Mouse (Mus musculus) hindbrain, embryonic 16.5 days (tissue): ENCODE measurements around the gene Olfr1448. TPM values are rescaled to one million over a fixed set of nuclear protein-coding genes. Genes with fewer than 3 reads are reported as not detected.
"Not testable (repeated sequence)": the region's sequence is repeated elsewhere in the genome, so short reads cannot be mapped to it uniquely, and the experiment has no call there.

Source experiments
- ATAC-seq: fragments of 200-750 bp; cut with Nextera tagmentation; 2 replicates; pipeline ENCODE4 v1.8.0; 2017; ENCODE audit warnings: moderate TSS enrichment, moderate library complexity
- H3K27ac ChIP-seq: fragments of 300-500 bp; sonication (generic); 2 replicates; pipeline ENCODE4 v1.5.1; 2014; ENCODE audit warnings: low read depth, mild to moderate bottlenecking, control low read depth, low read length, moderate library complexity
- H3K27me3 ChIP-seq: fragments of 300-500 bp; sonication (generic); replicated peaks from 2 replicates; pipeline ENCODE4 v1.6.1; 2014; ENCODE audit warnings: low read length; ENCODE audit not compliant: control insufficient read depth, insufficient read depth
- H3K36me3 ChIP-seq: fragments of 300-500 bp; sonication (generic); 2 replicates; pipeline ENCODE4 v1.6.1; 2014; ENCODE audit warnings: mild to moderate bottlenecking, low read length, moderate library complexity, mixed read lengths; ENCODE audit not compliant: control insufficient read depth, insufficient read depth
- H3K4me1 ChIP-seq: fragments of 300-500 bp; sonication (generic); 2 replicates; pipeline ENCODE4 v1.6.1; 2014; ENCODE audit warnings: low read depth, low read length; ENCODE audit not compliant: control insufficient read depth, insufficient read depth
- H3K4me2 ChIP-seq: fragments of 300-500 bp; sonication (generic); 2 replicates; pipeline ENCODE4 v1.6.1; 2014; ENCODE audit warnings: mild to moderate bottlenecking, low read length, control low read depth, moderate library complexity
- H3K4me3 ChIP-seq: fragments of 300-500 bp; sonication (generic); 2 replicates; pipeline ENCODE4 v1.5.1; 2014; ENCODE audit warnings: mild to moderate bottlenecking, low read length, control low read depth, moderate library complexity
- H3K9ac ChIP-seq: fragments of 300-500 bp; sonication (generic); 2 replicates; pipeline ENCODE4 v1.6.1; 2014; ENCODE audit warnings: low read depth, mild to moderate bottlenecking, control low read depth, low read length, moderate library complexity
- H3K9me3 ChIP-seq: fragments of 300-500 bp; sonication (generic); 2 replicates; pipeline ENCODE4 v1.6.1; 2014; ENCODE audit warnings: mild to moderate bottlenecking, low read length, moderate library complexity; ENCODE audit not compliant: control insufficient read depth
- WGBS: fragments of 180-500 bp; shearing (Covaris S2); extraction: QIAGEN DNeasy Blood & Tissue Kit; methylation state at CpG from one replicate; pipeline ENCODE4 v1.1.7; 2014; 5-methylcytosine and 5-hydroxymethylcytosine counted together
- polyA plus RNA-seq: library from polyadenylated mRNA; unstranded; fragments of >200 nt; fragmentation: Nextera tagmentation; extraction: Ambion mirVana; gene quantifications from 2 replicates; pipeline ENCODE4 v1.2.1, GENCODE M21; 2015

Gene Olfr1448
- not detected in 2 replicates for polyA plus RNA-seq

DNA sequence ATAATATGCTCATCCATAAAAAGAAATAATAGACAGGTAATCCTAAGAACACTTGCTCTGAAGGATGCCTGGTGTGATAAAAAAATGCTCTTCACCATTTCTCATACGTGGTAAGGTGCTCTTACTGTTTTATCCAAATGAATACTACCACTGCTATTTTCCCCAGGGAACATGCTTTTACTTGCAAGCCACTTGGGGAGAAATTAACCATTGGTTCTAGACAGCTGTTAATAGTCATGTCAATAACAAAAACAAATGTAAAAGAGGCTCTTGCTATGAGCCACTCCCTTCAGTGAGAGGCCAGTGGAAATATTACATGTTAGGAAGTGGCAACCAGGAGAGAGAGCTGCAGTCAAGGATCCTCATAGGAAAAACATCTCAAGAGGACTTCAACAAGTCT lies at the start of gene Olfr1448:
Gene Olfr1448 (minus strand): TSS at position 101 of the 400 bp plus-strand sequence.
- H3K9me3 ChIP-seq, result no peaks in the 10 kb centered on the region; the same call in 1 of the 2 replicates
- no peak within 1 kb of the TSS for H3K4me2 ChIP-seq
- H3K4me3 ChIP-seq, result no peak within 1 kb of the TSS
- no peaks in the 10 kb centered on the region for H3K4me1 ChIP-seq
- ATAC-seq, result no peak
- no peak within 1 kb of the TSS for H3K27ac ChIP-seq
- H3K27me3 ChIP-seq, result no peaks in the 10 kb centered on the region
- H3K9ac ChIP-seq, result no peak within 1 kb of the TSS
- 67% methylated on average over 1 of the region's 1 CpGs for WGBS
- H3K36me3 ChIP-seq, result no peaks in the 10 kb centered on the region

DNA sequence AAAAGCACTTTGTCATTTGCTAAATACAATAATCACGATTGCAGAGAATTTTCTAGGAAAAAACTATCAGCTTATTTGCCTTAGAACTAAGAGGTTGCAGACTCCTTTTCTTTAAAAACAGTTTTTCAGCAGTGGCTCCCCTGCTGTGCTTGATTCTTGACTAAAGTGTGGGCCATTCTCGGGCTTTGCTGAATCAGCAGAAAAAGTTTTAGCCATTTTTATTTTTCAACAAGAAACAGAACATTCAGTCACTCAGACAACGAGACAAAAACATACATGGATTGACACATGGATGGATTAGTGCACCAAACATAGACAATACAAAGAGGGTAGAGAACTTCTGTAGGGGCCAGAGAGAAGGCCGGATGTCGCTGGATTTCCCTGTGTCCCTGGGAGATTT lies 45.9 kb upstream of the Olfr1448 start:
- H3K36me3 ChIP-seq, H3K4me1 ChIP-seq, H3K4me2 ChIP-seq, H3K4me3 ChIP-seq, H3K27me3 ChIP-seq, H3K9ac ChIP-seq, H3K27ac ChIP-seq, ATAC-seq: not testable (repeated sequence)
- H3K9me3 ChIP-seq, result peaks cover 13% of the 10 kb centered on the region
- 85% methylated on average over 5 of the region's 5 CpGs for WGBS

DNA sequence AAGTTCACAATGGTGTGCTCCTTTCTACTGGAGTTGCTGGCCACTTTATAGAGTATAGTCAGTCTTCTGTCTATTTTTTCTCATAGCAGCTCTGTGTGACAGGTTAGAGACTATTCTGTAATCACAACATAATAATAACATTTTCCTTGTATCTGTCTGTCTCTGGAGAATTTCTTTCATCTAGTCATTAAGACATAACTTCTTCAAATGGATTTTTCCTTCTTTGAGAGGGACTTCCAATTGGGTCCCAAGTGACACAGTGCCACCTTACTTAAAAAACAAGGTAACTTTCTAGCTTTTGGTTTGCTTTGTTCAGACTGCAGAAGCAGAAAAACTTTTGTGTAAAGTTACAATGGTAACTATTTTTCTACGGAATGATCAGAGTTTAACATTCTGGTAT lies 25.7 kb upstream of the Olfr1448 start, which contains the start of gene Olfr1450:
Gene Olfr1450 (plus strand): TSS at position 301 of the 400 bp plus-strand sequence.
- no peak within 1 kb of the TSS for H3K4me3 ChIP-seq
- H3K9me3 ChIP-seq, result no peaks in the 10 kb centered on the region; the same call in 1 of the 2 replicates
- WGBS, result 93% methylated on average over 1 of the region's 1 CpGs

DNA sequence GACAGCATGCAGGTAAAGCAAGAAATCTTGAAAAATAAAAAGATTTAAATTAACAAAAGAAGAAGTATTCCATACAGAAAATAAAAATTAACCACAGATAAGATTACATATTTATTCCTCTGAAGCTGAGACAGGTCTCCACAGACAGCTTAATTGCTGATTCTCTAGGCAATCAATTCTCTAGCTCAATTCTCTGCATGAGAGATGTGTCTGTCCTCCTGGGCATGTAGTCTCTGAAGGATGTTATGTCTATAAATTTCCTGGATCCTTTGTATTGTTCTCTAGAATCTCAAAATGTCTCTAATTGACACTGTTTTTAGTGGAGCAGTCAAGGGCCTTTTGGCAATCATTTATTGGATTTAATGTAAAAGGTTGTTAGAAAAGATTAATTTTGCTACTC lies 6.3 kb upstream of the Olfr1448 start, which contains the start of gene Olfr1449:
Gene Olfr1449 (plus strand): TSS at position 301 of the 400 bp plus-strand sequence.
- Histone ChIP-seq H3K9me3 (no peaks in the 10 kb centered on the region), H3K27me3 (no peaks in the 10 kb centered on the region), H3K36me3 (no peaks in the 10 kb centered on the region), H3K4me2 (no peak within 1 kb of the TSS), H3K9ac (no peak within 1 kb of the TSS), H3K27ac (no peak within 1 kb of the TSS), H3K4me1 (no peaks in the 10 kb centered on the region), H3K4me3 (no peak within 1 kb of the TSS)
- ATAC-seq, result no peak

More for the DNA sequence above, 25.7 kb upstream of the Olfr1448 start, which contains the start of gene Olfr1450:
- Histone ChIP-seq H3K4me2 (no peak within 1 kb of the TSS), H3K36me3 (no peaks in the 10 kb centered on the region), H3K27me3 (no peaks in the 10 kb centered on the region), H3K9ac (no peak within 1 kb of the TSS), H3K4me1 (no peaks in the 10 kb centered on the region), H3K27ac (no peak within 1 kb of the TSS)
- no peak for ATAC-seq

DNA sequence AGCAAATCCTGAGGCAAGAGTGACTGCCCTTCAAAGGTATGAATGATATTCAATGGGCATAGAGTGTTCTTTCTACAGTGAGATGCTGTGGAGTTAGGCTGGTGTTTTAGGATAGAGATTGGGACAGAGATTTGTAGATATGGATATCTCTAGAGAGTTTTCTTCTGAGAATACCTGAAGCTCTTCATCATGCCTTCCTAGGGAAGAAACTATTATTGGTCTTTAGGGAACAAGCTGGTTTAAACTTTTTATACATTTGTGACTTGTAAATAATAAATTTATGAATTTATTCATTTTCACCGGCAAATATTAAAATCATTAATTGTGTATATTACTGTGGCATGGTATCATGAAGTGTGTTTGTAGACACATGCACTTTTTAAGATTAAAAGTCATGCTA lies 20.6 kb downstream of the Olfr1448 start, which contains the start of gene Olfr1447:
Gene Olfr1447 (minus strand): TSS at position 101 of the 400 bp plus-strand sequence.
- H3K27ac ChIP-seq, result no peak within 1 kb of the TSS
- no peak for ATAC-seq
- H3K36me3 ChIP-seq, result no peaks in the 10 kb centered on the region
- 0 out of 2 replicates have a peak, but pooled peaks cover under 1% of the 10 kb centered on the region for H3K9me3 ChIP-seq
- no peak within 1 kb of the TSS for H3K9ac ChIP-seq
- H3K4me2 ChIP-seq, result no peak within 1 kb of the TSS
- no peaks in the 10 kb centered on the region for H3K4me1 ChIP-seq
- no peaks in the 10 kb centered on the region for H3K27me3 ChIP-seq
- 93% methylated on average over 1 of the region's 1 CpGs for WGBS
- H3K4me3 ChIP-seq, result no peak within 1 kb of the TSS

DNA sequence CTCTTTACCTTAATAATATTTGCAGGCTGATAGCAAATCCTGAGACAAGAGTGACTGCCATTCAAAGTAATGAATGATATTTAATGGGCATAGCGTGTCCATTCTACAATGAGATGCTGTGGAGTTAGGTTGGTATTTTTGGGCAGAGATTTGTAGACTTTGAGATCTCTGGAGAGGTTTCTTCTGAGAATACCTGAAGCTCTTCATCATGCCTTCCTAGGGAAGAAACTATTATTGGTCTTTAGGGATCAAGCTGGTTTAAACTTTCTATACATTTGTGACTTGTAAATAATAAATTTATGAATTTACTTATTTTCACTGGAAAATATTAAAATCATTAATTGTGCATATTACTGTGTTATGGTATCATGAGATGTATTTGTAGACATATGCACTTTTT lies 30.8 kb downstream of the Olfr1448 start, which contains the start of gene Olfr1446:
Gene Olfr1446 (minus strand): TSS at position 101 of the 400 bp plus-strand sequence.
- Histone ChIP-seq H3K4me1 (no peaks in the 10 kb centered on the region), H3K9me3 (no peaks in the 10 kb centered on the region), H3K27me3 (no peaks in the 10 kb centered on the region), H3K9ac (no peak within 1 kb of the TSS), H3K27ac (no peak within 1 kb of the TSS), H3K36me3 (no peaks in the 10 kb centered on the region), H3K4me3 (no peak within 1 kb of the TSS), H3K4me2 (no peak within 1 kb of the TSS)
- no peak for ATAC-seq
- WGBS, result 84% methylated on average over 1 of the region's 1 CpGs

DNA sequence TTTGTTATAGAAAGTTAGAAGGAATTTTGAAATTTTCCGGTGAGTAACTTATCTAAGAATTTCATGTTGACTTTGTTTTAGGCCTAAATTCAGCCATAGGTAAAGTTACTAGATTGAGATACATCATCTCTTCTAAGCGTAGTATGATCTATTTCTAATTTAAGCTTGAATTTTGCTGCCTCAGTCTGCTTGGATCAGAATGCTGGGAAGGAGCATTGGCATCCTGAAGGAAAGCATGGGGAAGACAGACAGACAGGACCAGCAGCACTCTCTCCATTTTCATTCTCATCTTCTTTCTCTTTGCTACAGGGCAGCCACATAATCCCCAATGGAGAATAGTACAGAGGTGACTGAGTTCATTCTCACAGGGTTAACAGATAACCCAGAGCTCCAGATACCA lies 40.7 kb downstream of the Olfr1448 start, which contains the start of gene Olfr1445:
Gene Olfr1445 (plus strand): TSS at position 301 of the 400 bp plus-strand sequence.
- no peaks in the 10 kb centered on the region for H3K9me3 ChIP-seq
- no peak within 1 kb of the TSS for H3K4me2 ChIP-seq
- H3K4me1 ChIP-seq, result no peaks in the 10 kb centered on the region
- 92% methylated on average over 2 of the region's 2 CpGs for WGBS
- no peaks in the 10 kb centered on the region for H3K27me3 ChIP-seq
- no peak for ATAC-seq
- H3K27ac ChIP-seq, result no peak within 1 kb of the TSS
- no peaks in the 10 kb centered on the region for H3K36me3 ChIP-seq
- no peak within 1 kb of the TSS for H3K9ac ChIP-seq
- no peak within 1 kb of the TSS for H3K4me3 ChIP-seq

Other genes starting within 250 kb of the Olfr1448 start
- gene Olfr1443, start 246.3 kb downstream of the Olfr1448 start, polyA plus RNA-seq, result not detected in 2 replicates
- gene Keg1, start 228.6 kb downstream of the Olfr1448 start, polyA plus RNA-seq, result not detected in 2 replicates
- 0.97 and 1.3 TPM in 2 replicates for gene Cntf, start 158.8 kb downstream of the Olfr1448 start, polyA plus RNA-seq
- gene Zfp91, start 128.3 kb downstream of the Olfr1448 start, polyA plus RNA-seq, result 10.5 TPM in 2 replicates
- 0.84 and 1.2 TPM in 2 replicates for gene Lpxn, start 128.2 kb downstream of the Olfr1448 start, polyA plus RNA-seq
- gene Gm5244, start 77.7 kb downstream of the Olfr1448 start, polyA plus RNA-seq, result not detected in 2 replicates
- not detected in 2 replicates for gene Olfr1444, start 67.1 kb downstream of the Olfr1448 start, polyA plus RNA-seq
- not detected in 2 replicates for gene Olfr1445, start 40.6 kb downstream of the Olfr1448 start, polyA plus RNA-seq
- not detected in 2 replicates for gene Olfr1446, start 30.9 kb downstream of the Olfr1448 start, polyA plus RNA-seq
- not detected in 2 replicates for gene Olfr1447, start 20.7 kb downstream of the Olfr1448 start, polyA plus RNA-seq
- gene Olfr1449, start 6.4 kb upstream of the Olfr1448 start, polyA plus RNA-seq, result not detected in 2 replicates
- gene Olfr1450, start 25.8 kb upstream of the Olfr1448 start, polyA plus RNA-seq, result not detected in 2 replicates
- not detected in 2 replicates for gene Olfr1451, start 70.6 kb upstream of the Olfr1448 start, polyA plus RNA-seq
- gene Olfr1453, start 103.9 kb upstream of the Olfr1448 start, polyA plus RNA-seq, result not detected in 2 replicates
- not detected in 2 replicates for gene Olfr1454, start 136.2 kb upstream of the Olfr1448 start, polyA plus RNA-seq
- gene Olfr1457, start 173.5 kb upstream of the Olfr1448 start, polyA plus RNA-seq, result not detected in 2 replicates
- gene Olfr1458, start 182.4 kb upstream of the Olfr1448 start, polyA plus RNA-seq, result not detected in 2 replicates
- not detected in 2 replicates for gene Olfr1459, start 225.1 kb upstream of the Olfr1448 start, polyA plus RNA-seq
- not detected in 2 replicates for gene Olfr1461, start 238.6 kb upstream of the Olfr1448 start, polyA plus RNA-seq